Mouse (Mus musculus): ENCODE measurements around the gene Lrrc27.
A peak's percentile ranks its signal among the peaks of the same experiment; 100 is the strongest.

Lrrc27 gene

GRCm38 (mm10) chr7:139246086-139246485, 33.3 kb downstream of the Lrrc27 start:
- no peak for DNase-seq (ENCODE audit: low spot score)

- DNase-seq (ENCODE audit: low spot score) = peak; percentile 67
Measured at GRCm38 (mm10) chr7:139246931-139247880, 34.4 kb downstream of the Lrrc27 start.

- peak; percentile 86 for DNase-seq (ENCODE audit: low spot score)
Measured at GRCm38 (mm10) chr7:139247881-139248614, 35.3 kb downstream of the Lrrc27 start, which contains the start of gene Pwwp2b. Gene Pwwp2b (plus strand): TSS chr7:139248482.

- DNase-seq (ENCODE audit: low spot score) = peak; percentile 69
Measured at GRCm38 (mm10) chr7:139248615-139249405, 36.0 kb downstream of the Lrrc27 start.

GRCm38 (mm10) chr7:139249406-139250210, 36.8 kb downstream of the Lrrc27 start:
- DNase-seq (ENCODE audit: low spot score) = no peak

GRCm38 (mm10) chr7:139251881-139252301, 39.1 kb downstream of the Lrrc27 start:
- DNase-seq (ENCODE audit: low spot score) = peak; percentile 83

- DNase-seq (ENCODE audit: low spot score) = no peak
Measured at GRCm38 (mm10) chr7:139252566-139252965, 39.8 kb downstream of the Lrrc27 start.

- no peak for DNase-seq (ENCODE audit: low spot score)
Measured at GRCm38 (mm10) chr7:139252986-139253385, 40.2 kb downstream of the Lrrc27 start.

GRCm38 (mm10) chr7:139253462-139253861, 40.7 kb downstream of the Lrrc27 start:
- no peak for DNase-seq (ENCODE audit: low spot score)

GRCm38 (mm10) chr7:139254626-139255025, 41.8 kb downstream of the Lrrc27 start:
- DNase-seq (ENCODE audit: low spot score) = no peak

GRCm38 (mm10) chr7:139257752-139258542, 45.2 kb downstream of the Lrrc27 start:
- no peak for DNase-seq (ENCODE audit: low spot score)

GRCm38 (mm10) chr7:139264337-139264736, 51.5 kb downstream of the Lrrc27 start:
- no peak for DNase-seq (ENCODE audit: low spot score)

GRCm38 (mm10) chr7:139265634-139266033, 52.8 kb downstream of the Lrrc27 start:
- no peak for DNase-seq (ENCODE audit: low spot score)

GRCm38 (mm10) chr7:139266431-139266830, 53.6 kb downstream of the Lrrc27 start:
- DNase-seq (ENCODE audit: low spot score) = no peak

- no peak for DNase-seq (ENCODE audit: low spot score)
Measured at GRCm38 (mm10) chr7:139266886-139267870, 54.4 kb downstream of the Lrrc27 start.

- no peak for DNase-seq (ENCODE audit: low spot score)
Measured at GRCm38 (mm10) chr7:139270738-139271137, 58.0 kb downstream of the Lrrc27 start.

- DNase-seq (ENCODE audit: low spot score) = no peak
Measured at GRCm38 (mm10) chr7:139271871-139272270, 59.1 kb downstream of the Lrrc27 start.

GRCm38 (mm10) chr7:139272639-139273396, 60.0 kb downstream of the Lrrc27 start:
- DNase-seq (ENCODE audit: low spot score) = no peak
